Mouse (Mus musculus): ENCODE measurements around the gene Inmt. TPM values are rescaled to one million over a fixed set of nuclear protein-coding genes. Genes with fewer than 3 reads are reported as not detected.
"Not testable (repeated sequence)": the region's sequence is repeated elsewhere in the genome, so short reads cannot be mapped to it uniquely, and the experiment has no call there.

The Inmt gene
- polyA plus RNA-seq, 1 experiment from 2014 or later = 0.18 TPM

DNA sequence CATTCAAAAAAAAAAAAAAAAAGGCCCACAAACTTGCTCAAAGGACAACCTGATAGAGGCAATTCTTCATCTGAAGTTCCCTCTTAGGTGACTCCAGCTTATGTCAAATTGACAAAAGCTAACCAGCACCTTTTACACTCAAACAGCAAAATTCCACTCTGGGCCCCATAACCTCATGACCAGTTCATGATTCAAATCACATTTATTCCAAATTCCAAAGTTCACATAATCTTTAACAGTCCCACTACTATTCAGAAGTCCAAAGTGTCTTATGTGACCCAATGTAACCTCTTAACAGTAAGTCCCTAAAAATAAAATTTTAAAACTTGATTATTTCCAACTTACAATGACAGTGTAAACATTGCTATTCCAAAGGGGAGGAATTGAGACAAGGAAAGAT, 14.6 kb upstream of the Inmt start:
- Histone ChIP-seq H3K4me1 (no peaks in the 10 kb centered on the region), H3K27ac (no peak overlapping the region), H3K4me3 (no peak overlapping the region), H3K9ac (no peak overlapping the region), H3K36me3 (no peaks in the 10 kb centered on the region), H3K4me2 (no peak overlapping the region), H3K27me3 (no peaks in the 10 kb centered on the region), H3K9me3 (no peaks in the 10 kb centered on the region)
- no peak for ATAC-seq (ENCODE audit: insufficient number of reproducible peaks, low FRiP score, low TSS enrichment, low read depth)

DNA sequence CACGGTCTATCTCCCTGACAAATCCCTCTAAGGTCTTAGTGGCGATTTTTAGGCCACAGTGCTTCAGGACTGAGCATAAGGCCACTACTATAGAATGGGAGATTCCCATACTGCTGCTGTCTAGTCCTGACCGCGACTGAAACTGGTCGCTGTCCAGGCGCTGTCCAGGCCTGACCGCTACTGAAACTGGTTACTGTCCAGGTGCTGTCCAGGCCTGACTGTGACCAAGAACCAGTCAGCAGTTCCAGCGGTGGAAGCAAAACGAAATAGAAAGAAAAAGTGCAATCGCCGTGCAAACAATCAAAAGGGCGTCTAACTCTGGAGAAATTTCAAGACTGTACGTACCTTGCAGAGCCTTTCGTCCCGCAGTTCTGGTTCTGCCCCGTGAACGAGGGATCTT, 13.0 kb upstream of the Inmt start:
- H3K4me2 ChIP-seq; ATAC-seq (ENCODE audit: insufficient number of reproducible peaks, low FRiP score, low TSS enrichment, low read depth); H3K9ac ChIP-seq; H3K36me3 ChIP-seq; H3K4me1 ChIP-seq; H3K27ac ChIP-seq; H3K9me3 ChIP-seq; H3K27me3 ChIP-seq; H3K4me3 ChIP-seq: not testable (repeated sequence)
- 94% methylated on average over 17 of the region's 17 CpGs for WGBS

- Histone ChIP-seq H3K4me2 (no peak overlapping the region), H3K9ac (no peak overlapping the region), H3K9me3 (no peaks in the 10 kb centered on the region), H3K4me3 (no peak overlapping the region), H3K4me1 (no peaks in the 10 kb centered on the region), H3K36me3 (no peaks in the 10 kb centered on the region), H3K27ac (no peak overlapping the region), H3K27me3 (no peaks in the 10 kb centered on the region)
- 88% methylated on average over 1 of the region's 1 CpGs for WGBS
- ATAC-seq (ENCODE audit: insufficient number of reproducible peaks, low FRiP score, low TSS enrichment, low read depth) = no peak
These were observed 8.0 kb upstream of the Inmt start for GRCm38 (mm10) chr6:55182655-55183430.

DNA sequence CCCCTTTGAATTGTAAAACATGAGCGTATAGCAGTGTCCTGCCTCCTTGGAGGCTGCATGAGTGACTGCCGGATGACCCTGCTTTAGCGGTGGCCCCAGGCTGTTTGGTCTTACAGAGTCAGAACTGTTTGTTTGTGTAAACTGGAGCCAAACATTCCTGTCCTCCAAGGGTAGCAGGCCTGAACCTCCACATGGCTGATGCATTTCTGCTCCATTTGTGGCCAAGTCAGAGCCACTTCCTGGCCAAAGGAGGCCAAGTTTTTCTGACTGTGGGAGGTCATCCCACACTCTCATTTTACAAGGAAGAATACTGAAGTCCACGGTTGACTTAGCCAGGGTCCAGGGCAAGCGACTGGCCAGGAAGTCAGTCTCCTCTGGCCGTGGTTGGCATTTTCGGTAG, 4.7 kb upstream of the Inmt start:
- no peak overlapping the region for H3K4me3 ChIP-seq
- WGBS = 73% methylated on average over 7 of the region's 7 CpGs

GRCm38 (mm10) chr6:55177060-55177732, 2.4 kb upstream of the Inmt start:
- H3K9ac ChIP-seq = no peak overlapping the region
- no peak overlapping the region for H3K27ac ChIP-seq
- no peak overlapping the region for H3K4me2 ChIP-seq
- H3K27me3 ChIP-seq = no peaks in the 10 kb centered on the region
- H3K4me3 ChIP-seq = no peak overlapping the region
- ATAC-seq (ENCODE audit: insufficient number of reproducible peaks, low FRiP score, low TSS enrichment, low read depth) = no peak
- H3K9me3 ChIP-seq = no peaks in the 10 kb centered on the region
- H3K4me1 ChIP-seq = no peaks in the 10 kb centered on the region; the same call in 1 of the 2 replicates
- no peaks in the 10 kb centered on the region for H3K36me3 ChIP-seq
- 44% methylated on average over 12 of the region's 12 CpGs for WGBS

More for the DNA sequence above, 4.7 kb upstream of the Inmt start:
- no peak overlapping the region for H3K4me2 ChIP-seq
- H3K27ac ChIP-seq = no peak overlapping the region
- H3K4me1 ChIP-seq = no peaks in the 10 kb centered on the region; the same call in 1 of the 2 replicates
- H3K9ac ChIP-seq = no peak overlapping the region
- no peaks in the 10 kb centered on the region for H3K36me3 ChIP-seq
- no peak for ATAC-seq (ENCODE audit: insufficient number of reproducible peaks, low FRiP score, low TSS enrichment, low read depth)
- H3K9me3 ChIP-seq = no peaks in the 10 kb centered on the region
- H3K27me3 ChIP-seq = no peaks in the 10 kb centered on the region

- H3K36me3 ChIP-seq = no peaks in the 10 kb centered on the region
- H3K27ac ChIP-seq = no peak overlapping the region
- H3K27me3 ChIP-seq = no peaks in the 10 kb centered on the region
- no peaks in the 10 kb centered on the region; the same call in 1 of the 2 replicates for H3K4me1 ChIP-seq
- H3K4me3 ChIP-seq = no peak overlapping the region
- H3K9me3 ChIP-seq = no peaks in the 10 kb centered on the region
- no peak overlapping the region for H3K4me2 ChIP-seq
- no peak overlapping the region for H3K9ac ChIP-seq
- WGBS = 46% methylated on average over 5 of the region's 5 CpGs
- ATAC-seq (ENCODE audit: insufficient number of reproducible peaks, low FRiP score, low TSS enrichment, low read depth) = no peak
These were observed 1.0 kb upstream of the Inmt start for GRCm38 (mm10) chr6:55175892-55176291.

- 33% methylated on average over 2 of the region's 2 CpGs for WGBS
These were observed 613 bp upstream of the Inmt start for GRCm38 (mm10) chr6:55175456-55175855.

DNA sequence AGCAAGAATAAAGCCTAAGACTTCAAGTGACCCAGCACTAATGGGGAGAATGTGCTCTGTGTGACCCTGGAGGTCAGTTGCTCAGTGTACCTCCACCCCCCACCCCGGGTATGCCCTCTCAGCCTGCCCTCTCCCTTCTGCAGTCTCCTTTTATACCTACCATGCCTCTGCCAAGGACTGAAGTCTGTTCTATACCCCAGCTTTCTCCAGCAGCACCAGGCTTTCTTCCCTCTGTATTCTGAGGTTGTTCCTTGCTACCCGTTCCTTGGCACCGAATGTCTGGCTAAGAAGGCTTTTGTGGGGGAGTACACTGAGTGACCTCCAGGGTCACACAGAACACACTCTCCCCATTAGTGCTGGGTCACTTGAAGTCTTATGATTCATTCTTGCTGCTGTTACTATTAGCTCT, 898 bp downstream of the Inmt start:
- no peak for ATAC-seq (ENCODE audit: insufficient number of reproducible peaks, low FRiP score, low TSS enrichment, low read depth)
- 43% methylated on average over 3 of the region's 3 CpGs for WGBS
- H3K9me3 ChIP-seq = no peaks in the 10 kb centered on the region

More at GRCm38 (mm10) chr6:55175456-55175855, 613 bp upstream of the Inmt start:
- H3K4me2 ChIP-seq = no peak overlapping the region
- no peaks in the 10 kb centered on the region; the same call in 1 of the 2 replicates for H3K4me1 ChIP-seq
- no peak overlapping the region for H3K27ac ChIP-seq
- no peaks in the 10 kb centered on the region for H3K36me3 ChIP-seq
- no peak overlapping the region for H3K9ac ChIP-seq
- H3K27me3 ChIP-seq = no peaks in the 10 kb centered on the region
- H3K4me3 ChIP-seq = no peak overlapping the region
- no peak for ATAC-seq (ENCODE audit: insufficient number of reproducible peaks, low FRiP score, low TSS enrichment, low read depth)
- no peaks in the 10 kb centered on the region for H3K9me3 ChIP-seq

DNA sequence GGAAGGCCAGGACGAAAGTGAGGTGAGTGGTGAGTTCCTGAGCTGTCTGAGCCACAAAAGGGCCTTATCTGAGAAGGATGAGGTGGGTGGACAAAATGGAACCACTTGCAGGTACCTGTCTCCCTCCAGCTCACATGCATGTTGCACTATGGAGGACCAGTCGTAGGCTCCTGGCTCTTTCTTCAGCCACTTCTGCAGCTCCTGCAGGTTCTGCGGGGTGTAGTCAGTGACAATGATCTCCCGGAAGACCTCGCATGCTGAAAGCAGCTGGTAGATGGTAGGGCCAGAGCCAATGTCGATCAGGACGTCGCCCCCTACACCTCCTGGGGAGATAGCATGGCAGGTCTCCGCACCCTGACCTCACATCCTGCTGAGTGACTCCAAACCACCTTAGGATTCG, 1.7 kb downstream of the Inmt start:
- Histone ChIP-seq H3K27ac (no peak overlapping the region), H3K4me1 (no peaks in the 10 kb centered on the region; the same call in 1 of the 2 replicates), H3K27me3 (no peaks in the 10 kb centered on the region), H3K36me3 (no peaks in the 10 kb centered on the region), H3K4me3 (no peak overlapping the region), H3K4me2 (no peak overlapping the region), H3K9me3 (no peaks in the 10 kb centered on the region), H3K9ac (no peak overlapping the region)
- 72% methylated on average over 10 of the region's 10 CpGs for WGBS
- ATAC-seq (ENCODE audit: insufficient number of reproducible peaks, low FRiP score, low TSS enrichment, low read depth) = no peak

More for the DNA sequence above, 898 bp downstream of the Inmt start:
- no peak overlapping the region for H3K9ac ChIP-seq
- no peak overlapping the region for H3K4me2 ChIP-seq
- H3K36me3 ChIP-seq = no peaks in the 10 kb centered on the region
- H3K27me3 ChIP-seq = no peaks in the 10 kb centered on the region
- H3K4me3 ChIP-seq = no peak overlapping the region
- H3K4me1 ChIP-seq = no peaks in the 10 kb centered on the region; the same call in 1 of the 2 replicates
- H3K27ac ChIP-seq = no peak overlapping the region

DNA sequence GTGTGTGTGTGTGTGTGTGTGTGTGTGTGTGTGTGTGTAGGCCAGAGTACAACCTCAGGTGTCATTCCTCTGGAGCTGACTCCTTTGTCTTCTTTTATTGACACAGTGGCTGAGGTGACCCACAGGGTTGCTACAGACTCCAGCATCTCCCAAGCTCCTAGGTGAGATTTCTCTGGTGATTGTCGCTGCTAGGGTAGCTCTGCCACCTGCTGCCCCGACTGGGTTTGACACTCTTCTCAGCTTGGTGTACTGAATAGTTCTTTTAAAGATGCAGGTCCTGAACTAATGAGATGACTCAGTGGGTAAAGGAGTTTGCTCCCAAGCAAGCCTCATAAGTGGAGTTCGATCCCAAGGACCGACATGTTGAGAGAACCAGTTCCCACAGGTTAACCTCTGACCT, 3.2 kb downstream of the Inmt start:
- ATAC-seq (ENCODE audit: insufficient number of reproducible peaks, low FRiP score, low TSS enrichment, low read depth) = no peak
- 61% methylated on average over 4 of the region's 4 CpGs for WGBS
- H3K4me2 ChIP-seq = no peak overlapping the region
- no peaks in the 10 kb centered on the region for H3K36me3 ChIP-seq
- H3K4me3 ChIP-seq = no peak overlapping the region
- H3K9ac ChIP-seq = no peak overlapping the region
- no peaks in the 10 kb centered on the region; the same call in 1 of the 2 replicates for H3K4me1 ChIP-seq
- no peaks in the 10 kb centered on the region for H3K27me3 ChIP-seq
- no peaks in the 10 kb centered on the region for H3K9me3 ChIP-seq
- no peak overlapping the region for H3K27ac ChIP-seq

DNA sequence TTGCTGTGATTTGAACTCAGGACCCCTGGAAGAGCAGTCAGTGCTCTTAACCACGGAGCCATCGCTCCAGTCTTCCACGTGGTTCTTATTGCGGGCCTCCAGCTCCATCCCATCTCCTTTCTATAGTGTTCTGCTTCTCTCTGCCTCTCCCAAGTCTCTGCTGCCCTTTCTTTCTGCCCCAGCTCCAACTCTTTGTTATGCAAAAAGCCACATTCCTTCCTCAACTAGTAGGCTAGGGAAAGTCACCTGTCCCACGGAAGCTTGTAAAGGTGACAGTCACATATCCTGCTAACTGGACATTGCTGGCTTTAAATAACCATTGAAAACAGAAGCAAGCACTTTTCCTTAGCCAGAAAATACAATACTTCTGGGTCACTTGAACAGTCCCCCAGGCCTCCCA, 5.0 kb downstream of the Inmt start:
- WGBS = 65% methylated on average over 5 of the region's 5 CpGs
- ATAC-seq (ENCODE audit: insufficient number of reproducible peaks, low FRiP score, low TSS enrichment, low read depth) = no peak
- Histone ChIP-seq H3K27ac (no peak overlapping the region), H3K27me3 (no peaks in the 10 kb centered on the region; the same call in 1 of the 2 replicates), H3K4me3 (no peak overlapping the region), H3K9ac (no peak overlapping the region), H3K9me3 (no peaks in the 10 kb centered on the region), H3K36me3 (no peaks in the 10 kb centered on the region), H3K4me1 (no peaks in the 10 kb centered on the region; the same call in 1 of the 2 replicates), H3K4me2 (no peak overlapping the region)

GRCm38 (mm10) chr6:55166777-55167463, 7.9 kb downstream of the Inmt start:
- Histone ChIP-seq H3K36me3 (no peaks in the 10 kb centered on the region), H3K27me3 (no peaks in the 10 kb centered on the region; the same call in 1 of the 2 replicates), H3K9me3 (no peaks in the 10 kb centered on the region), H3K9ac (no peak overlapping the region), H3K27ac (no peak overlapping the region), H3K4me2 (no peak overlapping the region), H3K4me1 (no peaks in the 10 kb centered on the region), H3K4me3 (no peak overlapping the region)
- ATAC-seq (ENCODE audit: insufficient number of reproducible peaks, low FRiP score, low TSS enrichment, low read depth) = no peak
- WGBS = 50% methylated on average over 7 of the region's 7 CpGs

Measured in limb, embryonic 15.5 days (tissue).